ENCODE assay signal across 9 mouse cellular contexts in genomic region chr9:21796919-21797318, GRCm38 (mm10). TPM values are rescaled to one million over a fixed set of nuclear protein-coding genes. Genes with fewer than 3 reads are reported as not detected.
DNase-seq lines count a peak whose midpoint lies in the region; ATAC-seq and TF ChIP-seq lines count a peak whose summit lies in the region.
"Had no signal": no experiment of that assay in that cellular context is flagged by ENCODE, and none has a peak within 500 bp of the region (broad histone marks: within the 10 kb centered on the region; RNA-seq: fewer than 3 reads in every experiment).

No protein-coding gene starts in this region.

- H3K9ac ChIP-seq in embryonic facial prominence, embryonic 11.5 days (replicated peaks; ENCODE audit: low read length), result no peak overlapping the region; the same call in 1 of the 2 replicates
- no peak overlapping the region for H3K9ac ChIP-seq in hindbrain, embryonic 15.5 days
- no peak overlapping the region for H3K9ac ChIP-seq in midbrain, embryonic 13.5 days (replicated peaks)

- no peak overlapping the region for H3K4me3 ChIP-seq in layer of hippocampus, adult 2 months
- H3K4me3 ChIP-seq in embryonic facial prominence, embryonic 11.5 days (ENCODE audit: low read depth, low read length), result peak overlapping the region; percentile 81
- no peak overlapping the region for H3K4me3 ChIP-seq in hindbrain, embryonic 15.5 days
- no peak overlapping the region for H3K4me3 ChIP-seq in midbrain, embryonic 13.5 days (replicated peaks)

- peaks cover 12% of the 10 kb centered on the region for H3K4me1 ChIP-seq in embryonic facial prominence, embryonic 11.5 days (ENCODE audit: control insufficient read depth, insufficient read depth, low read length)
- H3K4me1 ChIP-seq in hindbrain, embryonic 15.5 days (replicated peaks), result peaks cover 21% of the 10 kb centered on the region
- H3K4me1 ChIP-seq in midbrain, embryonic 13.5 days (replicated peaks), result peaks cover 19% of the 10 kb centered on the region

- 48% methylated on average over 3 of the region's 3 CpGs for WGBS in embryonic facial prominence, embryonic 11.5 days
- 72% methylated on average over 3 of the region's 3 CpGs for WGBS in hindbrain, embryonic 15.5 days
- WGBS in midbrain, embryonic 13.5 days, result 75% methylated on average over 3 of the region's 3 CpGs

- ATAC-seq in embryonic facial prominence, embryonic 11.5 days (replicated peaks; ENCODE audit: insufficient number of reproducible peaks, low FRiP score, low TSS enrichment, low read depth), result no peak
- ATAC-seq in hindbrain, embryonic 15.5 days (ENCODE audit: low FRiP score, low read depth), result no peak
- no peak for ATAC-seq in midbrain, embryonic 13.5 days
- ATAC-seq: forebrain, embryonic 16.5 days had no signal

- TF ChIP-seq CTCF in layer of hippocampus, adult 2 months (conservative IDR thresholded peaks at IDR 0.05), result no peak

- peak overlapping the region; percentile 75 for H3K4me2 ChIP-seq in embryonic facial prominence, embryonic 11.5 days (ENCODE audit: low read depth, low read length)
- peak overlapping the region; percentile 83 for H3K4me2 ChIP-seq in hindbrain, embryonic 15.5 days
- H3K4me2 ChIP-seq in midbrain, embryonic 13.5 days (replicated peaks), result peak overlapping the region; percentile 7; the same call in 1 of the 2 replicates

- no peaks in the 10 kb centered on the region for H3K27me3 ChIP-seq in embryonic facial prominence, embryonic 11.5 days (ENCODE audit: control insufficient read depth, insufficient read depth, low read length)
- H3K27me3 ChIP-seq in hindbrain, embryonic 15.5 days, result peaks cover 7% of the 10 kb centered on the region
- no peaks in the 10 kb centered on the region for H3K27me3 ChIP-seq in midbrain, embryonic 13.5 days

- H3K36me3 ChIP-seq in embryonic facial prominence, embryonic 11.5 days (replicated peaks; ENCODE audit: control insufficient read depth, insufficient read depth, low read depth, low read length), result peaks cover 12% of the 10 kb centered on the region
- no peaks in the 10 kb centered on the region for H3K36me3 ChIP-seq in hindbrain, embryonic 15.5 days
- peaks cover 14% of the 10 kb centered on the region for H3K36me3 ChIP-seq in midbrain, embryonic 13.5 days

- DNase-seq in layer of hippocampus, adult 2 months (ENCODE audit: low spot score in 2 of 2), result no peak
- no peak for DNase-seq in layer of hippocampus, adult 9-10 months (ENCODE audit: low spot score)
- DNase-seq in embryonic facial prominence, embryonic 11.5 days (ENCODE audit: low spot score), result no peak
- no peak for DNase-seq in frontal cortex, postnatal 10 days (ENCODE audit: low spot score in 2 of 2)
- DNase-seq in embryo, embryonic 11 days, result no peak
- no peak for DNase-seq in cerebellum, postnatal 4 days (ENCODE audit: low spot score in 2 of 2)

- H3K9me3 ChIP-seq in embryonic facial prominence, embryonic 11.5 days (replicated peaks; ENCODE audit: control insufficient read depth, low read length), result no peaks in the 10 kb centered on the region
- H3K9me3 ChIP-seq in hindbrain, embryonic 15.5 days, result no peaks in the 10 kb centered on the region
- no peaks in the 10 kb centered on the region for H3K9me3 ChIP-seq in midbrain, embryonic 13.5 days

- H3K27ac ChIP-seq in layer of hippocampus, adult 2 months, result 0 out of 2 replicates have a peak overlapping the region, but pooled peaks have one; percentile 39
- H3K27ac ChIP-seq in embryonic facial prominence, embryonic 11.5 days (replicated peaks; ENCODE audit: low read depth, low read length), result peak overlapping the region; percentile 62
- 0 out of 2 replicates have a peak overlapping the region, but pooled peaks have one; percentile 3 for H3K27ac ChIP-seq in hindbrain, embryonic 15.5 days (replicated peaks)
- H3K27ac ChIP-seq in midbrain, embryonic 13.5 days, result no peak overlapping the region

RNA-seq across cellular contexts. Expression of gene Kank2, which starts 1.6 kb away (rescaled TPM):
- total RNA-seq in layer of hippocampus, adult 2 months (2021), result 1 to 10 TPM; 7.0 to 8.4 TPM
- polyA plus RNA-seq in embryonic facial prominence, embryonic 11.5 days (2014; fragmentation: Nextera tagmentation; extraction: Ambion mirVana), result 6.1 and 7.6 TPM in 2 replicates
- polyA plus RNA-seq in hindbrain, embryonic 15.5 days (2015; fragmentation: Nextera tagmentation; extraction: Ambion mirVana), result 5.2 and 5.8 TPM in 2 replicates
- polyA plus RNA-seq in midbrain, embryonic 13.5 days (2015; fragmentation: Nextera tagmentation; extraction: Ambion mirVana), result 3.3 and 4.3 TPM in 2 replicates

RNA-seq across cellular contexts. Expression of gene Spc24, which starts 36.8 kb away (rescaled TPM):
- total RNA-seq in layer of hippocampus, adult 2 months (2021), result 1 to 10 TPM; 2.2 to 2.9 TPM
- polyA plus RNA-seq in embryonic facial prominence, embryonic 11.5 days (2014; fragmentation: Nextera tagmentation; extraction: Ambion mirVana), result 126 and 132 TPM in 2 replicates
- 26.4 and 27.2 TPM in 2 replicates for polyA plus RNA-seq in hindbrain, embryonic 15.5 days (2015; fragmentation: Nextera tagmentation; extraction: Ambion mirVana)
- polyA plus RNA-seq in midbrain, embryonic 13.5 days (2015; fragmentation: Nextera tagmentation; extraction: Ambion mirVana), result 36.2 and 44.6 TPM in 2 replicates

RNA-seq across cellular contexts. Expression of gene Angptl8, which starts 38.4 kb away (rescaled TPM):
- total RNA-seq in layer of hippocampus, adult 2 months (2021), result not detected
- polyA plus RNA-seq in embryonic facial prominence, embryonic 11.5 days (2014; fragmentation: Nextera tagmentation; extraction: Ambion mirVana), result 0.25 TPM in 1 of 2 replicates, not detected in the other
- 0.88 TPM in 2 replicates for polyA plus RNA-seq in hindbrain, embryonic 15.5 days (2015; fragmentation: Nextera tagmentation; extraction: Ambion mirVana)
- polyA plus RNA-seq in midbrain, embryonic 13.5 days (2015; fragmentation: Nextera tagmentation; extraction: Ambion mirVana), result 0.24 and 0.43 TPM in 2 replicates

RNA-seq across cellular contexts. Expression of gene Dock6, which starts 55.5 kb away (rescaled TPM):
- 10 to 100 TPM; 12.2 to 13.6 TPM for total RNA-seq in layer of hippocampus, adult 2 months (2021)
- polyA plus RNA-seq in embryonic facial prominence, embryonic 11.5 days (2014; fragmentation: Nextera tagmentation; extraction: Ambion mirVana), result 15.6 and 17.8 TPM in 2 replicates
- polyA plus RNA-seq in hindbrain, embryonic 15.5 days (2015; fragmentation: Nextera tagmentation; extraction: Ambion mirVana), result 16.4 and 21.2 TPM in 2 replicates
- 14.2 and 17.0 TPM in 2 replicates for polyA plus RNA-seq in midbrain, embryonic 13.5 days (2015; fragmentation: Nextera tagmentation; extraction: Ambion mirVana)

Comparison
In these comparisons a context has a peak if more than half of its experiments do, and no peak if none do; other contexts are left out.
1. H3K4me2 ChIP-seq: peak in every context shown above with its lines; median percentile 83 in hindbrain, embryonic 15.5 days; 75 in embryonic facial prominence, embryonic 11.5 days; 7 in midbrain, embryonic 13.5 days.